ENCODE assay signal across 15 mouse cellular contexts in genomic region chr14:100630197-100630596, GRCm38 (mm10).
"Had no signal": no experiment of that assay in that cellular context is flagged by ENCODE, and none has a peak within 500 bp of the region (broad histone marks: within the 10 kb centered on the region; RNA-seq: fewer than 3 reads in every experiment).

No protein-coding gene starts in this region.

- H3K9me3 ChIP-seq: liver, embryonic 13.5 days; midbrain, embryonic 13.5 days; neural tube, embryonic 13.5 days had no signal

- DNase-seq: kidney, adult 8-10 months; kidney, postnatal 14 days; kidney, postnatal 4 days; layer of hippocampus, adult 9-11 months; liver, embryonic 13.5 days; lung, adult 2 months; lung, postnatal 14 days; lung, postnatal 4 days; thymus, adult 18-20 months; thymus, postnatal 4 days had no signal

- H3K4me2 ChIP-seq: liver, embryonic 13.5 days; midbrain, embryonic 13.5 days; neural tube, embryonic 13.5 days had no signal

- H3K4me3 ChIP-seq: left cerebral cortex, adult 2 months; liver, embryonic 13.5 days; midbrain, embryonic 13.5 days; myocyte; neural tube, embryonic 13.5 days had no signal

- H3K36me3 ChIP-seq: liver, embryonic 13.5 days; midbrain, embryonic 13.5 days; neural tube, embryonic 13.5 days had no signal

- ATAC-seq: midbrain, embryonic 13.5 days; midbrain, embryonic 16.5 days had no signal

- H3K27me3 ChIP-seq: liver, embryonic 13.5 days; midbrain, embryonic 13.5 days; neural tube, embryonic 13.5 days had no signal

- H3K27ac ChIP-seq: left cerebral cortex, adult 2 months; liver, embryonic 13.5 days; midbrain, embryonic 13.5 days; neural tube, embryonic 13.5 days had no signal

- H3K4me1 ChIP-seq: liver, embryonic 13.5 days; midbrain, embryonic 13.5 days; neural tube, embryonic 13.5 days had no signal

- H3K9ac ChIP-seq: liver, embryonic 13.5 days; midbrain, embryonic 13.5 days; neural tube, embryonic 13.5 days had no signal
